In the genomic region with DNA sequence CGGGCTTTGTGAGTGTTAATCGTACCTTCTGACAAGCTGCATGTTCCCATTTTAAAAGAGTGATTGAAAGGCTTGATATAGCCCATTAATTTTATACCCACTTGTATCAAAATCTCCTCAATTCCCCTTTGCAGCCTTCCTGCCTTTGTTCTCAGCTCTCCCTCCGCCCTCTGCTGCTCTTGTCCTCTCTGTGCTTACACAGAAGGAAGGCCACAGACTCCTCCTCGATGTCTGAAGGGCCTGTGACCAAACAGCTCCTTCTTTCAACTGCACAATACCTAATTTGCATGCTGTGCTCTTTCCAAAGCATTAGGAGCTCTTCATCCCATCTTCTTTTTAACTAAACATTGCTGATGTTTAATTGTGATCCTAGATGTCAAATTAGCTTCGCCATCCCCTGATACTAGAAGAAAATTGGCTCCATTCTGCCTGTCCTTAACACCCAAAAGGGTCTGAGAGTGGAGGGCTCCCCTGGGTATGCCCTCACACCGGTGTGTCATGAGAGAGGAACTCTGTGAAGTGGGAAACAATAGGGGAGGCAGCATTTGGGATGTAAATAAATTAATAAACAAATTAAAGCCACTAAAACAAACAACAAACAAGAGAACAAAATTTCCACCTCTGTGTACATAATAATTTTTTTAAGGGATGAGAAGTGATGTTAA, we compare ENCODE assay signal across 20 mouse cellular contexts.
"Had no signal": no experiment of that assay in that cellular context is flagged by ENCODE, and none has a peak within 500 bp of the region (broad histone marks: within the 10 kb centered on the region; RNA-seq: fewer than 3 reads in every experiment).

No protein-coding gene starts in this region.

- H3K36me3 ChIP-seq: kidney, embryonic 15.5 days; limb, embryonic 10.5 days; limb, embryonic 13.5 days; liver, embryonic 12.5 days; liver, embryonic 15.5 days; lung, embryonic 15.5 days had no signal

- DNase-seq: kidney, adult 11 months; kidney, adult 8-10 months; kidney, postnatal 10 days; kidney, postnatal 36 days; layer of hippocampus, postnatal 36 days; liver; lung, adult 18-20 months; lung, postnatal 10 days; lung, postnatal 36 days; thymus, adult 18-20 months; thymus, postnatal 36 days had no signal

- H3K9ac ChIP-seq: kidney, embryonic 15.5 days; limb, embryonic 13.5 days; liver, embryonic 12.5 days; liver, embryonic 15.5 days; lung, embryonic 15.5 days had no signal

- H3K27ac ChIP-seq: kidney, embryonic 15.5 days; left cerebral cortex, adult 2 months; limb, embryonic 10.5 days; limb, embryonic 13.5 days; liver, embryonic 12.5 days; liver, embryonic 15.5 days; lung, embryonic 15.5 days had no signal

- H3K4me3 ChIP-seq: kidney, embryonic 15.5 days; left cerebral cortex, adult 2 months; limb, embryonic 10.5 days; limb, embryonic 13.5 days; liver, embryonic 12.5 days; liver, embryonic 15.5 days; lung, embryonic 15.5 days; megakaryocyte, embryonic 14.5 days had no signal

- H3K9me3 ChIP-seq: kidney, embryonic 15.5 days; limb, embryonic 10.5 days; limb, embryonic 13.5 days; liver, embryonic 12.5 days; liver, embryonic 15.5 days; lung, embryonic 15.5 days; megakaryocyte, embryonic 14.5 days had no signal

- H3K4me2 ChIP-seq: kidney, embryonic 15.5 days; limb, embryonic 13.5 days; liver, embryonic 12.5 days; liver, embryonic 15.5 days; lung, embryonic 15.5 days; midbrain, embryonic 11.5 days had no signal

- H3K27me3 ChIP-seq: kidney, embryonic 15.5 days; limb, embryonic 13.5 days; liver, embryonic 12.5 days; liver, embryonic 15.5 days; lung, embryonic 15.5 days; megakaryocyte, embryonic 14.5 days had no signal

- ATAC-seq: liver, embryonic 12.5 days had no signal

- H3K4me1 ChIP-seq: kidney, embryonic 15.5 days; limb, embryonic 10.5 days; limb, embryonic 13.5 days; liver, embryonic 12.5 days; liver, embryonic 15.5 days; lung, embryonic 15.5 days; megakaryocyte, embryonic 14.5 days had no signal
